Mouse (Mus musculus): ENCODE data around the gene Tmem212.
"Not testable (repeated sequence)": the region's sequence is repeated elsewhere in the genome, so short reads cannot be mapped to it uniquely, and the experiment has no call there.

The Tmem212 gene

DNA sequence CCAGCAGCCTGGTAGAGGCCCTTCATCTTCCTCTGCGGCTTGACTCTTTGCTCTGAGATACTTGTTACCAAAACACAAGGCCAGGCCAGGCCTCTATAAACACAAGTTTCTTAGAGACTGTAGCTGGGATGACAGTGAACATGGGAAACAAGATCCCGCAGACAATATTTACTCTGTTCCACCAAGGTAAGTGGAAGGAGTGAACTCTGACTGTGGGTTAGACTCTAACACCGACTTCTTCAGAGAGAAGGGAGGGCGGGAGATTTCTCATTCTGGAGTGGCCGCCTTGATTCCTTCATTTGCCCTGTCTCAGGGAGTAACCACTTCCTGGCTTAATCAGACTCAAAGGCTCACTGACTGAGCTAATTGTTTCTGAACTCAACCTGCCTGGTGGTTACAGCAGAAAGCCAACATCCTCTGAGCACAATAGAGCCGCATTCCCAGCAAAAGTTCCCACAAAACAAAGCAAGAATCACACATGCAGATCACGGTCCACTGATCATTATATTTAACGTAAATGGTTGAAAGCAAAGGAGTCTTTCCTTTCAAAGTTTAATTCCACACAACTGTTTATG, at the start of gene Tmem212:
Tmem212 (minus strand) TSS at position 51 of the 575 bp plus-strand sequence.
- POLR2A ChIA-PET, result no interaction called here
- CTCF ChIA-PET, result no interaction called here

- POLR2A ChIA-PET, result interaction anchor here in 2 of 4 experiments (0.5 to 0.6 kb wide), 2 partner anchors 159 to 269 kb away, joined by 3 to 4 read pairs; no protein-coding TSS in a partner anchor
- CTCF ChIA-PET, result not testable (repeated sequence)
Measured at GRCm38 (mm10) chr3:27945397-27945796, 49.2 kb upstream of the Tmem212 start.

- ChIA-PET POLR2A (no interaction called here), CTCF (no interaction called here)
Measured at GRCm38 (mm10) chr3:27942991-27943390, 46.8 kb upstream of the Tmem212 start.

DNA sequence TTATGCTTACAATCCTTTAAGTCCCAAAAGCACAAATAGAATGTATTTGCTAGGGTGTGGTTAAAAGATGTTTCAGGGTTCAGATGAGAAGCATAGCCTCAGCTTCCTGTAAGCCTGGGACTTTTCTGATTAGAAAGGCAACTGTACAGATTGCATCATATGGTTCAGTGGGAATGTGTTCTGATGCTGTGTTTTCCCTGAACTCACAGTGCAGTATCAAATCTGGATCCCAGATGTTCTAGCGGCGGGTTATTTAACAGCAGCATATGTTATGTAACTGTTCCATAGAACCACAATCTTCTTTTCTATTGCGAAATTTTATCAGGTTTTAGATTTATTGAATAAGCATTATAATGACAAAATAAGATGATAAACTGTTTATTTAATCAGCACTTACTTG, 45.5 kb upstream of the Tmem212 start:
- CTCF ChIA-PET, result interaction anchor here in 2 of 4 experiments (0.5 to 1.4 kb wide), 3 partner anchors 9 to 556 kb away, joined by 3 to 6 read pairs (median 4); no protein-coding TSS in a partner anchor
- POLR2A ChIA-PET, result interaction anchor here in 1 of 4 experiments (0.9 kb wide), 1 partner anchor 21 kb away, joined by 3 read pairs; no protein-coding TSS in a partner anchor

GRCm38 (mm10) chr3:27938381-27939323, 42.5 kb upstream of the Tmem212 start, which contains the start of gene Pld1:
TSS of gene Pld1 (plus strand) at chr3:27938695.
- ChIA-PET CTCF (interaction anchor here in 1 of 4 experiments (0.6 to 1.1 kb wide), 3 partner anchors 229 to 1082 kb away, joined by 3 to 6 read pairs (median 4); no protein-coding TSS in a partner anchor), POLR2A (interaction anchor here (0.5 to 1.8 kb wide), 12 partner anchors 8 to 882 kb away, joined by 3 to 11 read pairs (median 4); partner anchors contain the start of gene Fndc3b (in 1 of the 4))

GRCm38 (mm10) chr3:27937144-27938110, 41.3 kb upstream of the Tmem212 start:
- CTCF ChIA-PET, result no interaction called here
- POLR2A ChIA-PET, result interaction anchor here (0.6 to 1.7 kb wide), 5 partner anchors 43 to 883 kb away, joined by 3 to 11 read pairs (median 3); partner anchors contain the start of gene Fndc3b (in 1 of the 4)

DNA sequence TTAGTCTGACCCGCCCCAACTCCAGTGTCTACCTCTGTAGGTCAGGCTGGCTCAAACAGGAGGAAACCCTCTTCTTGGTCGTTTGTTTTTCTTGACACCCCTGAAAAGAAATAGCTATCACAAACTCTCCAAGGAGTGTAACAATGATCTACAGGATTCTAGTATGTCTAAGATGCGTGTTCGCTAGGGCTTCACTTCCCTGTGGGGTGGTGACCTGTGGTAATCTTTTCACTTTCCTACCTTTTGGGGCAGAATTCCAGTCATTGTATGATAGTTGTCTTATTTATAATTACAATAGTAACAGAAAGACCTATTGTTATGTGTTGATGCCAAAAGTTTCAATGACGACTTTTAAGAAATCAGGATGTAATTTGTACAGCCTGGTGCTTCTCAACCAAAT, 40.6 kb upstream of the Tmem212 start:
- ChIA-PET CTCF (no interaction called here), POLR2A (interaction anchor here in 3 of 4 experiments (0.6 to 1.7 kb wide), 6 partner anchors 15 to 395 kb away, joined by 3 to 5 read pairs (median 4); no protein-coding TSS in a partner anchor)

DNA sequence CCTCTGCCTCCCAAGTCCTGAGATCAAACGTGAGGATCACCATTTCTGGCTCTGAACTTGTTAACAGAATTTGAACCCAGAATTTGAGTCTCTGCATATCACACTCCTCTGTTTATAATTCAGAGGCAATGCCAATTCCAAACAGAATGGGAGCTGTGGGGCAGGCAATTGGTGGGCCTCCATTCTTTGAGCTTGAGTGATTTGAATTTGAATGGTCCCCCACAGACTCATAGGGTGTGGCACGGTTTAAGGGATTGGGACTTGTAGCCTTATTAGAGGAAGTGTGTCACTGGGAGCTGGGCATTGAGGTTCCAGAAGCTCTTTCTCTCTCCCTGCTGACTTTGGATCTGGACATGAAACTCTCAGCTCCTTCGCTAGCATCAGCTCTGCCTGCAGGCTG, 39.5 kb upstream of the Tmem212 start:
- POLR2A ChIA-PET, result interaction anchor here (0.6 to 1.8 kb wide), 17 partner anchors 12 to 394 kb away, joined by 3 to 11 read pairs (median 3); no protein-coding TSS in a partner anchor
- CTCF ChIA-PET, result interaction anchor here in 3 of 4 experiments (0.9 to 1.0 kb wide), 3 partner anchors 34 to 173 kb away, joined by 3 to 9 read pairs (median 3); no protein-coding TSS in a partner anchor

DNA sequence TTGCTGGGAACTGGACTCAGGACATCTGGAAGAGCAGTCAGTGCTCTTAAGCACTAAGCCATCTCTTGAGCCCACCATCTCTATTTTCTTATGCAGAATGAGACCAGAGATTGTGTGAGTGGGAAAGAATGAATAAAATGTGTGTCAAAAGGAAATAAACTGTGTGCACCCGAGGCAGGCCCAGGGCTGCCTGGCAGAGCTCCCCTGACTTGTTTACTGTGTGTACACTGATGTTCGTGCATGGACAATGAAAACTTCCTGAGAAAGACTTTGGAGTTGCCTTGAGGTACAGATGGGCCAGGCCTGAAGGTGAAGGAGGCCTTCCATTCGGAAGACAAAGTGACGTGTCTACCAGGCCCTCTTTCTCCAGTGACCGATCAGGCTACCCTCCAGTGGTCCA, 36.2 kb upstream of the Tmem212 start:
- CTCF ChIA-PET, result interaction anchor here in 2 of 4 experiments (1.0 to 1.4 kb wide), 2 partner anchors 9 to 19 kb away, joined by 3 read pairs; no protein-coding TSS in a partner anchor
- POLR2A ChIA-PET, result no interaction called here

- ChIA-PET CTCF (no interaction called here), POLR2A (interaction anchor here in 1 of 4 experiments (0.6 to 1.4 kb wide), 2 partner anchors 10 to 302 kb away, joined by 3 to 4 read pairs; no protein-coding TSS in a partner anchor)
Measured at GRCm38 (mm10) chr3:27929219-27929618, 33.1 kb upstream of the Tmem212 start.

GRCm38 (mm10) chr3:27924037-27924436, 27.9 kb upstream of the Tmem212 start:
- ChIA-PET CTCF (no interaction called here), POLR2A (interaction anchor here in 1 of 4 experiments (0.6 kb wide), 1 partner anchor 112 kb away, joined by 4 read pairs; no protein-coding TSS in a partner anchor)

DNA sequence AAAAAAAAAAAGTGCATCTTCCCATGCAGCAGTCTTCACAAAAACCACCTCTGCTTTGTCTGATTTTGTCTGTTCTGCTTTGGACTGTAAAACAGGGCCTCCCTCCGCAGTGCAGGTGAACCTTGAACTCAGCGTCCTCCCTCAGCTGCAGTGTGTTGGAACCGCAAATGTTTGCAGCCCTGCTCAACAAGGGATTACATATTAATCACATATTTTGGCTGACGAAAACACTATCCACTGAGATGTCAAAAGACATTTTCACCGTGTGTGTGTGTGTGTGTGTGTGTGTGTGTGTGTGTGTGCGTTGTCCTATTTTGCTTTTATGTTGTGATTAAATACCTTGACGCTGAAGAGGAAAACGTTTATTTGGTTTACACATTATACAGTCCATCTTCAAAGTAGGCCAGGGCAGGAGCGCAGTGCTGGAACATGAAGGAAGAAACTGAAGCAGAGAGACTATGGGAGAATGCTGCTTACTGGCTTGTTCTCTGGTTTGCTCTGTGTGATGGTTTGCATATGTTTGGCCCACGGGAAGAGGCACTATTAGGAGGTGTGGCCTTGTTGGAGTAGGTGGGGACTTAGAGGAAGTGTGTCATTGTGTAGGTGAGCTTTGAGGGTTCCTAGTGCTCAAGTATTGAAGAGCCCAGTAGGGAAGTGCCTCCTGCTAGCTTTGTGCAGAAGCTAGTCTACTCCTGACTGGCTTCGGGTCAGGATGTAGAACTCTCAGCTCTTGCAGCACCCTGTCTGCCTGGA, 25.3 kb upstream of the Tmem212 start:
- CTCF ChIA-PET, result interaction anchor here in 1 of 4 experiments (0.7 to 1.5 kb wide), 3 partner anchors 19 to 576 kb away, joined by 3 read pairs; no protein-coding TSS in a partner anchor
- POLR2A ChIA-PET, result interaction anchor here (0.6 to 1.2 kb wide), 6 partner anchors 14 to 231 kb away, joined by 3 to 4 read pairs (median 3); no protein-coding TSS in a partner anchor

DNA sequence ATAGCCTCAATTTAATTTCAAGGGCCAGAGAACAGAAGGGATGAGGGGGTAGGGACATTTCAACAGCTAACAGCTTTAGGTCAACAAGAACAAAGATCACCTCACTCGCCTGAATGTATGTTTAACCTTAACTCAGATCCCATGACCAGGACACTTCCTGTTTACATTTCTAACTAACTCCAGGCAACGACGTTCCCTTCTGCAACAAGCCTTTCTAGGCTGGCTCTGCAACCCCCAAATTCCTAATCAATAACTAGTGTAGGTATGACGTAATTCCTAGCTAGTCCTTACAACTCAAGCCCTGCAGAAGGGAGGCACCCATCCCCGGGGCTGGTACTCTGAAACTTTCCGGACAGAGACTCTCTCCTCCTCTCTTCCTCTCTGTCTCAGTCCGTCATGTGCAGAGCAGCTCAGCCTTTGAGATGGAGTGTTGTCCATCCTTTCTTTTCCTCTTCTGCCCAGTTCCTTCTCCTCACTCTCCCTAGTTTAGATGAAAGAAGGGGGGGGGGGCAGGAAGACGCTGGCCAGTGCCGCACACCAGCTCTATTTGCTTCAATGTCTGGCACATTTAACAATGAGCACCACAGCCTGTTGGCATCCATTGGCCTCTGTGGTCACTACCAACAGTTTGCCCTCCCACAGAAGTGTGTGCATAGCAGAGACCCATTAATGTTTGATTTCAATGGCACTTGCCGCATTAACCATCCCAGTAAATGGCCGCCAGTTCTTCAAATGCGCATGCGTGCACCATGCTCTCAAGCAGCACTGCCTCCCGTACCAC, 22.7 kb upstream of the Tmem212 start:
- CTCF ChIA-PET, result no interaction called here

DNA sequence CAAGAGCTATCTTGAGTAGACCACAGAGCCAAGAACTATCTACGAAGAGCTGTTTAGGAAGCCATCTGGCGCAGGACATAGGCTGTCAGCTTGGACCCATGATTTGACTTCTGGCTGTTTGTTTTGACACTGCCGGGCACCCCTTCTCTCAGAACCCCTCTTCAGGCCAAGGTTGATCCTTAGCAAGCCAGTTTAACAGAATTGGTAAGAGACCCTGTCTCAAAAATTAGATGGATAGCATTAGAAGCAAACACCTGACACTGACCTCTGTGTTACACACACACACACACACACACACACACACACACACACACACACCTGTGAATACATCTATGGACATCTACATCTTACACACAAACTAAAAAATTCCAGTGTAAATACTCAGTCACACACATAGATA, 12.8 kb upstream of the Tmem212 start:
- CTCF ChIA-PET, result interaction anchor here in 2 of 4 experiments (0.6 to 0.7 kb wide), 2 partner anchors 26 to 188 kb away, joined by 3 to 4 read pairs; no protein-coding TSS in a partner anchor
- POLR2A ChIA-PET, result interaction anchor here in 1 of 4 experiments (0.6 to 1.0 kb wide), 4 partner anchors 135 to 722 kb away, joined by 3 to 6 read pairs (median 4); partner anchors contain the start of gene Fndc3b

More for the DNA sequence above, 22.7 kb upstream of the Tmem212 start:
- POLR2A ChIA-PET, result interaction anchor here in 1 of 4 experiments (0.6 kb wide), 1 partner anchor 639 kb away, joined by 3 read pairs; no protein-coding TSS in a partner anchor

GRCm38 (mm10) chr3:27908316-27908715, 12.1 kb upstream of the Tmem212 start:
- CTCF ChIA-PET, result interaction anchor here in 3 of 4 experiments (0.6 kb wide), 3 partner anchors 25 to 466 kb away, joined by 3 to 5 read pairs (median 4); no protein-coding TSS in a partner anchor
- POLR2A ChIA-PET, result interaction anchor here in 1 of 4 experiments (0.7 kb wide), 1 partner anchor 320 kb away, joined by 3 read pairs; no protein-coding TSS in a partner anchor

GRCm38 (mm10) chr3:27907301-27907700, 11.1 kb upstream of the Tmem212 start:
- ChIA-PET CTCF (no interaction called here), POLR2A (no interaction called here)
